Mouse (Mus musculus) intestine, embryonic 14.5 days (tissue): Measurements from ENCODE around the gene Adgrl3. TPM values are rescaled to one million over a fixed set of nuclear protein-coding genes. Genes with fewer than 3 reads are reported as not detected.

Experiments
- ATAC-seq: fragments of 200-750 bp; cut with Nextera tagmentation; replicated peaks from 2 replicates; pipeline ENCODE4 v1.8.0; 2017; ENCODE audit warnings: low read depth, moderate number of reproducible peaks, moderate TSS enrichment, moderate library complexity; ENCODE audit not compliant: low FRiP score, low TSS enrichment
- DNase-seq: peaks from one replicate; pipeline ENCODE4 v3.0.0-alpha.2; 2018; ENCODE audit warnings: low spot score
- H3K27ac ChIP-seq: fragments of 300-500 bp; sonication (generic); 2 replicates; pipeline ENCODE4 v1.5.1; 2014; ENCODE audit warnings: low read depth, mild to moderate bottlenecking, control low read depth
- H3K27me3 ChIP-seq: fragments of 300-500 bp; sonication (generic); replicated peaks from 2 replicates; pipeline ENCODE4 v1.6.1; 2014; ENCODE audit warnings: low read length, control low read depth; ENCODE audit not compliant: control insufficient read depth, insufficient read depth
- H3K36me3 ChIP-seq: fragments of 300-500 bp; sonication (generic); 2 replicates; pipeline ENCODE4 v1.6.1; 2014; ENCODE audit warnings: low read length, control low read depth; ENCODE audit not compliant: control insufficient read depth, insufficient read depth
- H3K4me1 ChIP-seq: fragments of 300-500 bp; sonication (generic); replicated peaks from 2 replicates; pipeline ENCODE4 v1.6.1; 2014; ENCODE audit warnings: low read length, control low read depth, mixed read lengths; ENCODE audit not compliant: control insufficient read depth, insufficient read depth
- H3K4me2 ChIP-seq: fragments of 300-500 bp; sonication (generic); 2 replicates; pipeline ENCODE4 v1.6.1; 2014; ENCODE audit warnings: low read length
- H3K4me3 ChIP-seq: fragments of 300-500 bp; sonication (generic); 2 replicates; pipeline ENCODE4 v1.5.1; 2014; ENCODE audit warnings: low read depth, low read length, control low read depth, mixed read lengths
- H3K9ac ChIP-seq: fragments of 300-500 bp; sonication (generic); 2 replicates; pipeline ENCODE4 v1.6.1; 2014; ENCODE audit warnings: mild to moderate bottlenecking, low read length
- H3K9me3 ChIP-seq: fragments of 300-500 bp; sonication (generic); 2 replicates; pipeline ENCODE4 v1.6.1; 2016; ENCODE audit warnings: low read length, control low read depth; ENCODE audit not compliant: control insufficient read depth
- WGBS: fragments of 180-500 bp; shearing (Covaris S2); extraction: QIAGEN DNeasy Blood & Tissue Kit; methylation state at CpG from one replicate; pipeline ENCODE4 v1.1.7; 2014; 5-methylcytosine and 5-hydroxymethylcytosine counted together
- polyA plus RNA-seq: library from polyadenylated mRNA; unstranded; fragments of >200 nt; fragmentation: Nextera tagmentation; extraction: Ambion mirVana; gene quantifications from 2 replicates; pipeline ENCODE4 v1.2.1, GENCODE M21; 2014

Gene Adgrl3
- polyA plus RNA-seq, 1 experiment from 2014 or later: 13.5 TPM

DNA sequence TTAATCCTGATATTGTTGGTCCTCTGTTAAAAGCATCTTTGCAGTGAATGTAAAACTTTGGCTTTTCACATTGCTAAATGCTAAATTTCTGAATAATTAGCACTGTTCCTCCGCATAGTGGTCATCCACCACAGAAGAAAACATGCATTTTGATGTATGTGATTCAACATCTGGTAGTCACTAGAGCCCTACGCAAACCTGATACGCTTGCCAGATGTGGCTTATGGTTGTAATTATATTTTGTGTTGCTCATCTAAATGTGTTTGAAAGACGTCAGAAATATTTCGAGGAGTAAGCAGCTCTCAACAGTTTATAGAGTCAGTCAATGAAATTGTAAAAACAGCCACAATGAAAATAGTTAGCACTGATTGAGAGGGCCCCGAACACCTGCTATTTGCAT lies 204.5 kb downstream of the Adgrl3 start:
- Histone ChIP-seq H3K9ac (no peak overlapping the region), H3K27ac (no peak overlapping the region), H3K27me3 (no peaks in the 10 kb centered on the region), H3K36me3 (no peaks in the 10 kb centered on the region), H3K9me3 (no peaks in the 10 kb centered on the region), H3K4me1 (no peaks in the 10 kb centered on the region), H3K4me2 (no peak overlapping the region), H3K4me3 (no peak overlapping the region)
- ATAC-seq (no peak), DNase-seq (no peak)
- 86% methylated on average over 6 of the region's 6 CpGs for WGBS

DNA sequence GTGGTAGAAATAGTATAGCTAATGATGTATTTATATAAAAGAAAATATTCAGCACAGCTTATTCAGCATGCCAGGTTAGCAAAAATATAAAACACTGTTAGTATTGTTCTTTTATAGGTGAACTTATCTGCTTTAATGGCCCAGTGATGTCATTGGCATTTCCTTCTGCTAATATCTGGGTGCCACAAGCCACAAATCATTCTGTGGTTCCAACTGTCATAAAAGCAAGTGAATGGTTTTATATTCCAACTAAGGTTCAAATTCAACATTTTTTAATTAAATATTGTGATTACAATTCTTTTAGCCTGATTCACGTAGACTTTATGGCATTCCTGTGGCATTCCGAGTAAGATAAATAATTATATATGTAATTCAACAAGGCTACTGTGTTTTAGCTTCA lies 205.5 kb downstream of the Adgrl3 start:
- no peak for DNase-seq
- no peaks in the 10 kb centered on the region for H3K27me3 ChIP-seq
- H3K4me1 ChIP-seq: no peaks in the 10 kb centered on the region
- no peak overlapping the region for H3K4me2 ChIP-seq
- no peak for ATAC-seq
- H3K9me3 ChIP-seq: no peaks in the 10 kb centered on the region
- 86% methylated on average over 2 of the region's 2 CpGs for WGBS
- H3K36me3 ChIP-seq: no peaks in the 10 kb centered on the region
- no peak overlapping the region for H3K4me3 ChIP-seq
- H3K27ac ChIP-seq: no peak overlapping the region
- H3K9ac ChIP-seq: no peak overlapping the region

DNA sequence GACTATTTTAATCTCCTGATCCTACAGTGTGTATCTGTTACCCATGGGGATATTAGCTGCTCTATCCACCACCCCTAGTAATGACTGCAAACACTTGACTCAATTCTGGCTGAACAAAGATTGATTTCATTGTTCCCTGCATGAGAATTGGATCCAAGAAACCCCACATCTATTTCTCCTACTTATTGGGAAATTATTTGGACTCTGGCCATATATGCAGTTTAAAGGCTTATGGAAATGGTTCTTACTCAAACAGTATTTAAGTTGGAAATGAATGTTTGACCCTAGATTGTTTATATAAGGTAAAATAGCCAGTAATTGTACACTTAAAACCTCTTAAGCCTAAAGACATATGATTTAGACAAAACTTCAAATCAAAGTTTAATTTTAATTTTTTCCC lies 207.3 kb downstream of the Adgrl3 start:
- no peaks in the 10 kb centered on the region for H3K36me3 ChIP-seq
- H3K9me3 ChIP-seq: no peaks in the 10 kb centered on the region
- no peak overlapping the region for H3K4me2 ChIP-seq
- H3K27ac ChIP-seq: no peak overlapping the region
- DNase-seq: no peak
- no peak for ATAC-seq
- no peaks in the 10 kb centered on the region for H3K4me1 ChIP-seq
- H3K9ac ChIP-seq: no peak overlapping the region
- no peak overlapping the region for H3K4me3 ChIP-seq
- no peaks in the 10 kb centered on the region for H3K27me3 ChIP-seq

DNA sequence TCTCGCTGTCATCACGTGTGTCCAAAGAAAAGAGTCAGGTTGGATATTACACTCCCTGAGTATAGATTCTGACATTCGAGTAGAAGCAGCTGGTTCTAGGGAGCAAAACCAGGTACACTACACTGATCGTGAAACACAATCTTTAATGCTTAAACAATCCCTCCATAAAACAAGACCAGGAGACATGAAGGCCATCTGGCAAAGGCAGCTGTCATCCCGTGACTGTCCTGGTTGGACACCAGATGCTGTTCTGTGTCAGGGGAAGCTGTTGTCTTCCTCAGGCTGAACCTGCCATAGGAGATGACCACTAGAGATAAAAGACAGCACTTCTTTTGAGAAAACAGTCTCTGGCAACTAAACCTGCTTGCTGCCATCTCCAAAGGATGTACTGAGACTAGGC lies 228.8 kb downstream of the Adgrl3 start:
- H3K27ac ChIP-seq: no peak overlapping the region
- H3K27me3 ChIP-seq: no peaks in the 10 kb centered on the region
- H3K4me1 ChIP-seq: no peaks in the 10 kb centered on the region
- H3K9ac ChIP-seq: no peak overlapping the region
- DNase-seq: no peak
- ATAC-seq: no peak
- H3K4me2 ChIP-seq: no peak overlapping the region
- H3K36me3 ChIP-seq: no peaks in the 10 kb centered on the region
- no peaks in the 10 kb centered on the region for H3K9me3 ChIP-seq
- WGBS: 43% methylated on average over 5 of the region's 5 CpGs
- no peak overlapping the region for H3K4me3 ChIP-seq

DNA sequence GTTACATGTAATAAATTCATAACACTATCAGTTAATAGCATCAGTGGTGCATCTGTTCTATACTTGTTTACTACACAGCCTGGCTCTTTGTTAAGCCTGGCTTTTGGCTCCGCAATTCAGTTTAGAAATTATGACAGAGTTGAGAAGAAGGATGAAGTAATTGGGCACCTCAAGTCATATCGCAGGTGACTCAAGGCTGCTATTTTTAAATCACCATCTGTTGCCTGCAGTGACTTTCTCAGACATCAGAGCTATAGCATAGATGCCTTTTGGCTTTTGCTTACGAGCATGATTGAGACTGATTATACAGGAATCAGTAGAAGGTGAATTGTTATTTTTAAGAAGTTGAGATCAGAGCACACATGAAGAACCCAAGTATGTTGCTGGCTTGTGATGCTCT lies 236.2 kb downstream of the Adgrl3 start:
- no peaks in the 10 kb centered on the region for H3K27me3 ChIP-seq
- H3K36me3 ChIP-seq: no peaks in the 10 kb centered on the region
- 85% methylated on average over 3 of the region's 3 CpGs for WGBS
- no peak overlapping the region for H3K4me2 ChIP-seq
- ATAC-seq (no peak), DNase-seq (no peak)
- no peaks in the 10 kb centered on the region for H3K9me3 ChIP-seq
- H3K9ac ChIP-seq: no peak overlapping the region
- H3K27ac ChIP-seq: no peak overlapping the region
- H3K4me1 ChIP-seq: no peaks in the 10 kb centered on the region
- H3K4me3 ChIP-seq: no peak overlapping the region

DNA sequence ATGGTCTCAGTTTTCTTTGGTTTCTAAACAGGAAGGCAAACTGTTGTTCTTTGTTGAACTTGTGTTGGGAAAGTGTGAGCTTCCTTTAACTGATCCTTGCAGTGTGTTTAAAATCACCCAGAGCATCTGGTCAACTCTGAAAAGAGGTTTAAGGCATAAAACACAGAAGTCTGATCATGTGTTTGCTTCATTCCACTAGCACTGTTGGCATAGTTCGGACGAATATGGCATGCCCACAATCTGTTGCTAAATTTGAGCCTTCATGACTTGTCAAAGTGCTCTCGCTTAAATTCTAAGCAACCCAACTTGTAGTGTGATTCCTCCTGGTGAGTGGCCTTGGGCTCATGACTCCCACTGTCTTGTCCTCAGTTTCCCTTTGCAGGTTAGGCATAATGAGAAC lies 249.8 kb downstream of the Adgrl3 start:
- no peak for DNase-seq
- Histone ChIP-seq H3K9me3 (no peaks in the 10 kb centered on the region), H3K4me2 (no peak overlapping the region), H3K4me3 (no peak overlapping the region), H3K27me3 (no peaks in the 10 kb centered on the region), H3K27ac (no peak overlapping the region), H3K9ac (no peak overlapping the region), H3K4me1 (no peaks in the 10 kb centered on the region), H3K36me3 (no peaks in the 10 kb centered on the region)
- 84% methylated on average over 3 of the region's 3 CpGs for WGBS
- no peak for ATAC-seq

DNA sequence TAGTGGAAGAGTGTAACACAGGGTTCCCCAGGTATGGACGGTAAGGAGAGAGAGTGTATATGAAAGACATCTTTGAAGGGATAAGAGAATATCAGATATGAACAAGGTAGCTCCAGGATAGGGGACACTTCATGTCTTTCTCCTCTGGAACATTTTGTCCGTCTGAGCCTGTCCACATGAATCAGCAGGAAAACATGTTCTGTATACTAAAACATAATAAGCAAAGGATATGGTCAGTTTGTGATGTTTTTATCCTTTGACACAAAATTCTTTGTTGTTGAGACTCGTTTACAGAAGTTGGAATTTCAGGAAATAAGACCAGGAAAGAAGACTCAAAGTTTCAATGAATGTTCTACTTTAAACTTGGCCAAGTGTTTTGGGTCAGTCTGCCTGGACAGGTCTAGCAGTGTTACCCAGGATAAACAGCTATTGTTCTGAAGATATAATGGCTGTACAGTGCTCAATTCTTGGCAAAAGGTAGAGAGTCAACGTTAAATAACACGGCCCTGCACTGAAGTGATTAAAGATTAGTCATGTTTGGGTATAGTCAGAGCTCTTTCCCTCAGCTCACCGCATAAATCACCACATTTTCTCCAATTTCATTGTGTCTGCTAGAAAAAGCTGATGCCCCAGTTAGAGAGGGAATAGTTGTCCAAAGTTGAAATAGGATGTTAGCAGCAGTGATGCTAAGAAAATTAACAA lies 255.6 kb downstream of the Adgrl3 start:
- Histone ChIP-seq H3K9ac (no peak overlapping the region), H3K4me1 (no peaks in the 10 kb centered on the region), H3K27ac (no peak overlapping the region), H3K27me3 (no peaks in the 10 kb centered on the region), H3K4me2 (no peak overlapping the region), H3K36me3 (no peaks in the 10 kb centered on the region), H3K9me3 (no peaks in the 10 kb centered on the region), H3K4me3 (no peak overlapping the region)
- WGBS: 67% methylated on average over 6 of the region's 6 CpGs
- DNase-seq (no peak), ATAC-seq (no peak)

DNA sequence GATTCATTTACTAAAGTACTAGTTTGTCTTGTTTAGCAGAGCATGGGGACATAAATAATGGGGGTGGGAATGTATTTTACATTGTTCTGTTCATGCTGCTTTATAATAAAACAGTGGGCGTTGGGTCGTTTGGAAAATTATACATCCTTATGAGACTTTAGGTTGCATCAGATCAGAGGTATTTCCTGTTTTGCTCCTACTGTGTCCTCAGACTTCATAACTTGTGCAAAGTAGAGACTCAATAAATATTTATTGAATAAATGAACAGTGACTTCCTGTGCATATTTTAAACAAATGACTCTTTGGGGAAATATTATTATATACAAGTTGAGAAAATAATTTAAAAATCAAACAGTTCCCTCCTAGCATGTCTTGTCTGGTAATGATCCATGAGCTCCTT lies 259.3 kb downstream of the Adgrl3 start:
- Histone ChIP-seq H3K9ac (no peak overlapping the region), H3K4me3 (no peak overlapping the region), H3K4me2 (no peak overlapping the region), H3K36me3 (no peaks in the 10 kb centered on the region), H3K27ac (no peak overlapping the region), H3K4me1 (no peaks in the 10 kb centered on the region), H3K27me3 (no peaks in the 10 kb centered on the region), H3K9me3 (no peaks in the 10 kb centered on the region)
- DNase-seq (no peak), ATAC-seq (no peak)
- 41% methylated on average over 2 of the region's 2 CpGs for WGBS

DNA sequence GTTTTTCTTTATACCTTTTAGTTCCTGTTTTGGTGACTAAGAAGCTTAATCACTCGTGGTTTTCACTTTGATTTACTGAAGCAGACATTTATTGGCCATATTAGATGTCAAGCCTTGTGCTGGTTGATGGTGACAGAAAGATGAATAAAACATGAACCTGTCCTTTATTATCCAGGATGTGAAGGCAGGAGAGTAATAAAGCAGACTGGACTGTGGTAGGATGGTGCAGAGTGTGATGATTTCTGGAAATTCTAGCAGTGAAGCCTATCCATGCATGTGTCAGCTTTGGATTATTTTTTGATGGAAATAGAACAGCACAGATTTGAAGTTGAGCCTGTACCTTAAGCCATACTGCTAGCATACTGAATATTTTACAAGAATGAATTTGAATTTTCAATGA lies 265.7 kb downstream of the Adgrl3 start:
- Histone ChIP-seq H3K9ac (no peak overlapping the region), H3K36me3 (no peaks in the 10 kb centered on the region), H3K4me1 (no peaks in the 10 kb centered on the region), H3K27ac (no peak overlapping the region), H3K9me3 (no peaks in the 10 kb centered on the region), H3K4me3 (no peak overlapping the region), H3K4me2 (no peak overlapping the region), H3K27me3 (no peaks in the 10 kb centered on the region)
- ATAC-seq (no peak), DNase-seq (no peak)
- WGBS: 57% methylated on average over 1 of the region's 1 CpGs
